Mouse (Mus musculus) intestine, embryonic 15.5 days (tissue): Measurements from ENCODE around the gene Akr1c18. TPM values are rescaled to one million over a fixed set of nuclear protein-coding genes. Genes with fewer than 3 reads are reported as not detected.

Source experiments
- polyA plus RNA-seq: library from polyadenylated mRNA; unstranded; fragments of >200 nt; fragmentation: Nextera tagmentation; extraction: Ambion mirVana; gene quantifications from 2 replicates; pipeline ENCODE4 v1.2.1, GENCODE M21; 2015

The Akr1c18 gene
- polyA plus RNA-seq, 1 experiment from 2014 or later: 0.46 TPM

Other genes starting within 250 kb of the Akr1c18 start
- 124 and 131 TPM in 2 replicates for gene Net1, start 232.4 kb downstream of the Akr1c18 start, polyA plus RNA-seq
- 31.1 and 36.0 TPM in 2 replicates for gene Tubal3, start 232.4 kb downstream of the Akr1c18 start, polyA plus RNA-seq
- 0.25 and 0.44 TPM in 2 replicates for gene Ucn3, start 205.3 kb downstream of the Akr1c18 start, polyA plus RNA-seq
- gene Akr1c14, start 101.6 kb downstream of the Akr1c18 start, polyA plus RNA-seq: 3.9 and 4.3 TPM in 2 replicates
- 286 and 313 TPM in 2 replicates for gene Akr1c13, start 40.5 kb upstream of the Akr1c18 start, polyA plus RNA-seq
- gene Akr1c19, start 78.0 kb upstream of the Akr1c18 start, polyA plus RNA-seq: 409 and 428 TPM in 2 replicates
- 99.7 and 110 TPM in 2 replicates for gene Akr1c12, start 128.8 kb upstream of the Akr1c18 start, polyA plus RNA-seq